Mouse (Mus musculus): ENCODE results near the gene Doc2a.

DNA sequence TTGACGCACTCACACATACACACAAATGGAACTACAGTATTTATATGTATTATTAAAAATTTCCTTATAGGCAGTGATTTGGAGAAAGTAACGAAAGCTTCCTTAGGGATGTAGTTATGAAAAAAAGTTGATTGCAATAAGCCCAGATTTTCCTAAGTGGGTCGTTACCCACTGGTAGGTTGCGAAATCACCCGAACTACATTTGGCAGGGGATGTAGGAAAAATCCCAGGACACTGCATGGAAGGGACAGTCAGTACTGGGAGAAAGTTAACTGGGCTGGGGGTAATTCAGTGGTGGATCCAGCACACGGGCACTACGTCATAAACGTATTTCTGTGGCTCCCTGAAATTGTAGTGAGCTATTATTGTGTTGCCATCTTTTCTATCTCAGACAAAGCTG lies 30.7 kb upstream of the Doc2a start:
- no peak for TF ChIP-seq EP300 (optimal IDR thresholded peaks at IDR 0.05)
- TF ChIP-seq CTCF (IDR thresholded peaks at IDR 0.05; ENCODE audit: low read depth): no peak
